Mouse (Mus musculus) layer of hippocampus, adult 11-12 months (tissue): ENCODE measurements around the gene Nars2.
"Not testable (repeated sequence)": the region's sequence is repeated elsewhere in the genome, so short reads cannot be mapped to it uniquely, and the experiment has no call there.

Experiments used
- DNase-seq: peaks from one replicate; pipeline ENCODE4 v3.0.0; 2022; ENCODE audit warnings: low spot score

Nars2 gene

GRCm38 (mm10) chr7:96951281-96952051, at the start of gene Nars2:
Gene Nars2 (plus strand): TSS chr7:96951505.
- DNase-seq, result peak; percentile 93

- DNase-seq, result no peak
These were observed 49.1 kb upstream of the Nars2 start for GRCm38 (mm10) chr7:96902183-96902582.

GRCm38 (mm10) chr7:96903088-96903985, 48.0 kb upstream of the Nars2 start:
- DNase-seq, result no peak

GRCm38 (mm10) chr7:96904442-96904841, 46.9 kb upstream of the Nars2 start:
- DNase-seq, result no peak

- no peak for DNase-seq
These were observed 46.4 kb upstream of the Nars2 start for GRCm38 (mm10) chr7:96904936-96905335.

- no peak for DNase-seq
These were observed 45.9 kb upstream of the Nars2 start for GRCm38 (mm10) chr7:96905422-96905821.

- DNase-seq, result no peak
These were observed 45.1 kb upstream of the Nars2 start for GRCm38 (mm10) chr7:96906216-96906615.

GRCm38 (mm10) chr7:96907971-96908680, 43.2 kb upstream of the Nars2 start:
- DNase-seq, result no peak

GRCm38 (mm10) chr7:96909856-96910255, 41.4 kb upstream of the Nars2 start:
- DNase-seq, result no peak

GRCm38 (mm10) chr7:96910310-96910960, 40.9 kb upstream of the Nars2 start:
- no peak for DNase-seq

GRCm38 (mm10) chr7:96914031-96914430, 37.3 kb upstream of the Nars2 start:
- DNase-seq, result peak; percentile 92

DNA sequence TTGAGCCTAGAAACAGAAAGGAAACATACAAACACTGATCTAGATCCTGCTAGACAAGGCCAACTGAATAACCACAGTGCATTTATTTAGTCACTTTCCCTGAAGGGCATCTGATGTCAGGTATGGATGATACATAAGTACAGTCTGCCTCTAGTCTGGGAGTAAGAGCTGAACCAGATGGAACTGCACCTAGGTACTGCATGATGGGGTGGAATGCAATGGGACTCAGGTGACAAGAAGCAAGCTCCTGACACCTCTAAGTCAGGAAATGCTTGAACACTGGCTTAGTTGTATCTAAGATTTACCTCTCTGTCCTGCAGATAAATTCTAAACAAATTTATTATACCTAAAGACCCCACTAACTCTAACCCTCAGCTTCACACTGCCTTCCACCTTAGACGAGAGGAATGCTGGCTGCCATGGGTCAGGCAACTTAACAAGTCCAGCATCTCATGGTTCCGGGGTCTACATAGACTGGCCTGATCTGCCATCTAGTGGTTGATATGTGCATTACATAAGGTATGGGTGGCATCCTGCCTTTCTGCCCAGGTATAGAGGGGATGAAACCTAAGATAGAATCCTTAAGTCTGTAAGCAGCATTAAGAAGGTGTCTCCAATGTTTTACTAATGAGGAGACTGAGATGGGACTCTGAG, 35.7 kb upstream of the Nars2 start:
- DNase-seq, result peak; percentile 70

DNA sequence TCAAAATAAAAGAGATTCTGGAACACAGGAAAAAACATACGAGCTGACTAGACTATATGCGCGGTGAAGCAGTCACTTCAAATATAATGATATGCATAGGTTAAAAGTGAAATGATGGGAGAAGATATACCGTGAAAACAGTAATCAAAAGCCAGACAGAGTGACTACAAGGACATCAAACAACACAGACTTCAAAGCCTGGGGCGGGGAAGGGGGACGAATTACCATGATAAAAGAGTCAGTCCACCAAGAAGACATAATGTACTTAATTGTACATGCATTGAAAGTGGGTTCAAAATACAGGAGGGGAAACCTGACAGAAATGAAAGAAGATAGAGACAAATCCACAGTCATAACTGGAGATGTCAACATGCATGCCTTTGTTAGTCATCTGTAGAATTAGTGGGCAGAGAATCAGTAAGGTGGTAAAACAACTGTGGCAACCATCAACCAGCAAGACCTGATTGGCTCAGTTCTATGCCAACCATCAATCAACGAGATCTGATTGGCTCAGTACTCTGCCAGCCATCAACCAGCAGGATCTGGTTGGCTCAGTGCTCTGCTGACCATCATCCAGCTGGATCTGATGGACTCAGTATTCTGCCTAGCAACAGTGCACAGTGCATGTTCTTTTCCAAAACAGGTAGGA, 30.7 kb upstream of the Nars2 start:
- DNase-seq, result no peak

DNA sequence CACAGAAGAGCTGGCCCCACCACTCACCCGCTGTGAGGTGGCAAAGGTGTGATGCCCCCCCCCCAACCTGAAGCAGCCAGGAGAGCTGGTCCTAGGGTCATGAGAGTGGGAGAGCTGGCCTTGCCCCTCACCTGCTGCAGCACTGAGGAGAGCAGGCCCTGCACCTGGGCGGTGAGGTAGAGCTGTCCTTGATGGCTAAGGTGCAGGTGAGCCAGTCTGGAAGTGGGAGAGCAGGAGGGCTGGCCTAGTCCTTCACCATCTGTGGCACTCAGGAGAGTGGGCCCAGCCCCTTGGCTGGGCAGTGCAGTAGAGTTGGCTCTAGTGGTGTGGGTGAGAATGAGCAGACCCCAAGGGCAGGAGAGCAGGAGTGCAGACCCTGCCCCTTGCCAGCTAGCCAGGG, 28.4 kb upstream of the Nars2 start:
- DNase-seq, result no peak

DNA sequence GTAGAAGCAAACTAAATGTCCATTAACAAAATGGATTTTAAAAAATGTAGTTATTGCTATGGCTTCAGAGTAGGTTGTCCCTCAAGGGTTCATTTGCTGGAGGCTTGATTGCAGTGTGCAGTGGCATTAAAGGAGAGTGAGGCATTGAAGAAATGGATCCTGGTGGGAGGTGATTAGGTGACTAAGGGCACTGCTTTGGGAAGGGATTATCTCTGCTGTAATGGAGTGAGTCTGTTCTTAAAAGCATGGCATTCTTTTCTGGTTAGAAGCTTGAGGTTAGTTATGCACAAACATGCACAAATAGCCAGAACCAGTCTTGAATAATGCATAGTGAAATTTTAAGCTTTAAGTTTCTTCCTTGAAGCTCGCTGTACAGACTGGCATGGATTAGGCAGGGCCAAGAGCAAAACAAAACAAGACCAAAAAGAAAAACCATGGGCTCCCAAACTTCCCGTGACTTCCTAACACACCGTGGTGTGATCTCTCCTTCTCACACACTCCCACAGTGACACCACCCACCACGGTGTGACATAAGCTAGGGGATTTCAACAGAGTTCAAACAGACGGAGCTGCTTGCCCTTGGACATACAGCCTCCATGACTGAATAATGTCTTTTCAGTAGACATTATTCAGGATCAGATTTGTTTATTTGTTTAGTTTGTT, 7.5 kb upstream of the Nars2 start:
- no peak for DNase-seq

DNA sequence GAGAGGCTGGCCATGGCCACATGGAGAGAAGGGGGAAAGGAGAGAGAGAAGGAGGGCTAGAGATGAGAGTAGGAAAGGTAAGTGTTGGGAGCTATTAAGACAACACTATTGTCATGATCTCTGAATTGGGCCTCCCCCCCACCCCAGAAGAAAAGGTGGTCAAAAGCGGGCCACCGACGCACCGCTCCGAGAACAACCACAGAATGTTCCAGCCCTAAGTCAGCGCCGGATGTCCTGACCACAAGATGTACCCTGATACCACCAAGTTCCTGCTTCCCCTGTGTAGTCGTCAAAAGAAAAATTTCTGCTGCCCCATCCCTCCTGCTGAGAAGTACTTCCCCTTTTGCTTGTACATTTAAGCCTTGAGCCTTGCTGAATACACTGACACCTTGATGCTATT, 4.8 kb upstream of the Nars2 start:
- DNase-seq, result not testable (repeated sequence)

DNA sequence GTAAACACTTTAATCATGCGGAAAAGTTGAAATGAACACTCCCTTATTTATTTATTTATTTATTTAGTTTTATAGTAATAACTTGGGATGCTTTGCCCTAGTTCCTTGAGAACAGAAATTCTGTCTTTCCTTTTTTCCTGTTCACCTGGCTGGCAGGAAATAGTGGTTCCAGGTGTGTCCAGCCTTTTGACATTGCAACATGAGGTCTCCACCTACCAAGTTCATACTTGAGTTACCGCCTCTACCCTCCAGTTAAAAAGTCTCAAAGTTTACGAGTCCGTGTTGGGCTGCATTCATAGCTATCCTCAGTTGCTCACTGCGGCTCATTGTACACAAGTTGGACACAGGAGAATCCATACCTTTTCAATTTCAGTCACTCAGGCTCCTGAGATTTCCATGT, 789 bp downstream of the Nars2 start:
- DNase-seq, result no peak

- DNase-seq, result no peak
These were observed 7.9 kb downstream of the Nars2 start for GRCm38 (mm10) chr7:96959168-96959567.

- no peak for DNase-seq
These were observed 15.9 kb downstream of the Nars2 start for GRCm38 (mm10) chr7:96967188-96967587.

DNA sequence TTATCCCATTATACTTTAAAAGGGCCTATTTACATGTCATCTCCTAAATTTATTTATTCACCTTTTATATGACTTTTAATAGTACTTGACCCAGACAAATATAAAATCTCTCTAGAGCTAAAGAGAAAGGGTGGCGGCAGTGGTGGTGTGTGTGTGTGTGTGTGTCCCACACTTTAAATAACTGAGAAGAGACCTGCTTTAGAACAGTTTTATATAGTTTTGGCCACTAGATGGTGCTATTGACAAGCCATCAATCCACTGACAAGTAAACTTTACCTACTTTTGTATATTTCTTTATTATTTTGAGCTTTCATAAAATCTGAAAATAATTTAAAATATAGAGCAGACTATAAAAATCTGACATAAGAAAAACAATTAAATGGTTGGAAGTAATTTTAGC, 19.1 kb downstream of the Nars2 start:
- no peak for DNase-seq
